Mouse (Mus musculus) midbrain, embryonic 11.5 days (tissue): ENCODE measurements at regions not wholly inside any gene's neighbourhood (a gene's known extent, or its start where the extent isn't known, plus 50 kb on each side); places are given as distances from the start of the nearest gene placed in this dataset.

Experiments used
- ATAC-seq: fragments of 200-750 bp; cut with Nextera tagmentation; 2 replicates; pipeline ENCODE4 v1.8.0; 2017; ENCODE audit warnings: moderate TSS enrichment, moderate library complexity; ENCODE audit not compliant: low FRiP score
- DNase-seq: peaks from one replicate; pipeline ENCODE4 v3.0.0; 2015; ENCODE audit warnings: low spot score; ENCODE audit errors: missing footprints
- H3K27ac ChIP-seq: fragments of 300-500 bp; sonication (generic); 2 replicates; pipeline ENCODE4 v1.5.1; 2014; ENCODE audit warnings: low read depth, low read length
- H3K27me3 ChIP-seq: fragments of 300-500 bp; sonication (generic); 2 replicates; pipeline ENCODE4 v1.6.1; 2014; ENCODE audit warnings: mild to moderate bottlenecking, low read length, moderate library complexity, mixed read lengths; ENCODE audit not compliant: control insufficient read depth, insufficient read depth
- H3K36me3 ChIP-seq: fragments of 300-500 bp; sonication (generic); 2 replicates; pipeline ENCODE4 v1.6.1; 2014; ENCODE audit warnings: mild to moderate bottlenecking, low read length, moderate library complexity, mixed read lengths; ENCODE audit not compliant: control insufficient read depth, insufficient read depth
- H3K4me1 ChIP-seq: fragments of 300-500 bp; sonication (generic); 2 replicates; pipeline ENCODE4 v1.6.1; 2014; ENCODE audit warnings: low read length; ENCODE audit not compliant: control insufficient read depth, insufficient read depth
- H3K4me2 ChIP-seq: fragments of 300-500 bp; sonication (generic); 2 replicates; pipeline ENCODE4 v1.6.1; 2014; ENCODE audit warnings: mild to moderate bottlenecking, moderate library complexity
- H3K4me3 ChIP-seq: fragments of 300-500 bp; sonication (generic); 2 replicates; pipeline ENCODE4 v1.5.1; 2014; ENCODE audit warnings: low read depth, low read length
- H3K9ac ChIP-seq: fragments of 300-500 bp; sonication (generic); 2 replicates; pipeline ENCODE4 v1.6.1; 2014; ENCODE audit warnings: low read length
- H3K9me3 ChIP-seq: fragments of 300-500 bp; sonication (generic); 2 replicates; pipeline ENCODE4 v1.6.1; 2016; ENCODE audit warnings: low read length; ENCODE audit not compliant: control insufficient read depth
- WGBS: fragments of 180-500 bp; shearing (Covaris S2); extraction: QIAGEN DNeasy Blood & Tissue Kit; methylation state at CpG from one replicate; pipeline ENCODE4 v1.1.7; 2014; 5-methylcytosine and 5-hydroxymethylcytosine counted together

DNA sequence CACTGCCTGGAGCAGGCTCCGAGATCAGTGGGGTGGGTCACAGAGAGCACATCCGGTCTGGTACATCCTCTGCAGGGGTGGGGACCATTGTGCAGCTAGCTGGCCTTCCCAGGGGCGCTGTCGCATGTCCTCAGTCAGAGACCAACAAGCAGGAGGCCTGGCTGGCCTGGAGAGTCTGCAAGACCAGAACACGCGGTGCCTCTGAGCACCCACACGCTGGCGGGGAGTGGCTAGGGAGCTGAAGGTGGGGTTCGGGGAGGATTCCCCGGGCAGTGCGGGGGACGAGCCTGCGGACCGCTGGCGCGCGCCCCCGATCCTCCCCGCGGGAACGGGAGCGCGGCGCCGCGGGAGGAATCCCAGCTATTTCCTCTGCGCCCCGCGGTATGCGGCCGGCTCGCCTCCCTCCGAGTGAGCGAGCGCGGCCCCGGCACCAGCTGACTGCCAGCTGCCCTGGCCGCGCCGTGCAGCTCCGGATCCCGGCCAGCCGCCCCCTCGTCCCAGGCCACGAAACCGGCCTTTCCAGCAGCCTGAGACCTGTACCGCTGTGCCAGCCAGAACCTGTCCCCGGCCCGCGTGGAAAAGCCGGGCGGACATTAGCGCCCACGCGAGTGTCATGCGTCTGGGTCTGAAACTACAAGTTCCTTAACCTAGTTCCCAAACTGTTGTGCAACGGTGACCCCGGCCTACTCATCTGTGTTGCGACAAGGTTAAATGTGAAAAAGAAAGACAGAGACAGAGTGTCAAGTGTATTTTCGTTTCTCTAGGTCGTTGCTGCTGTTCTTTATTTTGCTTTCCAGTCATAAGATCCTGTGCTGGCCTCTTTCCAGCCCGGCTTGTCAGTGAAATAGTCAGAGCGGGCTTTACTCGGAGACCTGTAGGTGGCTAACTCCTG, 61.2 kb downstream of the Pkdcc start:
- Histone ChIP-seq H3K9ac (peak overlapping the region; percentile 81), H3K4me2 (peak overlapping the region; percentile 79), H3K9me3 (no peaks in the 10 kb centered on the region), H3K4me3 (peak overlapping the region; percentile 47), H3K27me3 (peaks cover 15% of the 10 kb centered on the region), H3K4me1 (peaks cover 7% of the 10 kb centered on the region), H3K36me3 (no peaks in the 10 kb centered on the region), H3K27ac (peak overlapping the region; percentile 11; the same call in 1 of the 2 replicates)
- peak; percentile 84 for ATAC-seq
- DNase-seq, result peak; percentile 96
- 6% methylated on average over 60 of the region's 64 CpGs for WGBS

DNA sequence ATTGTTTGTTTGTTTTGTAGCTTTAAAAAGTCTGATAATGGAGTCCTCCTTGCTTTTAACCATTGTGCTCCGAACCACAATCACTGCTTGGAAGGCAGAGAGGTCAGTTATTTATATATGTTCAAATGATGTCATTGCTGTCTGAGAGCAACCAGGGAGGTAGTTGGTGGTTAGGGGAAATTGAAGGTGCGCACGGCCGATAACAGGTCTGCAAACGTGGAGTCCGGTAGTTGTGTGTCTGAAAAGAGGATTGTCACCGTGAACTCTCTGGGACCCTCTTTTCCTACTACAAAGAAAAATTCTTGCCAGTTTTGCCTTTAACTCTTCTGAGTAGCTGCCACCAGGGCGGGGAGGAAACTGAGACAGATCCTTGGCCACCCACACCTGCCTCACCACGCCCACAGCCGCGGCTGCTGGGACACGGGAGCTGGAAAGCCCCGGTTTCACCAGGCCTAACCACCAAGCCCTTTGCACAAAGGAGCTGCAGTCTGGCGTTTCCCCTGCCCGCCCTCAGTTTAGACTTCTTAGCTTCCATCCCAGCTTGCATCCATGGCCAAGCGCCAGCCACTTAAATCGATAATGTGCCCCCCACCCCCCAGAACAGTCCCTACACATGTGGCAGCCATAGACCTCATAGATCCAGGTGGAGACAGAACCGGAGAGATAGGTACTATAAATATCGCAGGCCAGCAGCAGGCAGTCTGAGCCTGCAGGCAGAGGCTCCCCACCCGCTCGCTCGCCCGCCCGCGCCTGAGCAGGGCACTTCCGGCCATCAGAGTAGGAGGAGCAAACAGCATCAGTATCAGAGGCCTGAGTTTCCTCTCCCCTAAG, 62.2 kb downstream of the Pkdcc start:
- H3K4me1 ChIP-seq, result peaks cover 7% of the 10 kb centered on the region
- 24% methylated on average over 26 of the region's 26 CpGs for WGBS
- no peaks in the 10 kb centered on the region for H3K9me3 ChIP-seq
- H3K4me3 ChIP-seq, result peak overlapping the region; percentile 13; the same call in 1 of the 2 replicates
- DNase-seq (peak; percentile 94), ATAC-seq (peak; percentile 68)
- peaks cover 15% of the 10 kb centered on the region for H3K27me3 ChIP-seq
- H3K36me3 ChIP-seq, result no peaks in the 10 kb centered on the region
- H3K9ac ChIP-seq, result peak overlapping the region; percentile 61
- peak overlapping the region; percentile 4; the same call in 1 of the 2 replicates for H3K27ac ChIP-seq
- peak overlapping the region; percentile 46 for H3K4me2 ChIP-seq

DNA sequence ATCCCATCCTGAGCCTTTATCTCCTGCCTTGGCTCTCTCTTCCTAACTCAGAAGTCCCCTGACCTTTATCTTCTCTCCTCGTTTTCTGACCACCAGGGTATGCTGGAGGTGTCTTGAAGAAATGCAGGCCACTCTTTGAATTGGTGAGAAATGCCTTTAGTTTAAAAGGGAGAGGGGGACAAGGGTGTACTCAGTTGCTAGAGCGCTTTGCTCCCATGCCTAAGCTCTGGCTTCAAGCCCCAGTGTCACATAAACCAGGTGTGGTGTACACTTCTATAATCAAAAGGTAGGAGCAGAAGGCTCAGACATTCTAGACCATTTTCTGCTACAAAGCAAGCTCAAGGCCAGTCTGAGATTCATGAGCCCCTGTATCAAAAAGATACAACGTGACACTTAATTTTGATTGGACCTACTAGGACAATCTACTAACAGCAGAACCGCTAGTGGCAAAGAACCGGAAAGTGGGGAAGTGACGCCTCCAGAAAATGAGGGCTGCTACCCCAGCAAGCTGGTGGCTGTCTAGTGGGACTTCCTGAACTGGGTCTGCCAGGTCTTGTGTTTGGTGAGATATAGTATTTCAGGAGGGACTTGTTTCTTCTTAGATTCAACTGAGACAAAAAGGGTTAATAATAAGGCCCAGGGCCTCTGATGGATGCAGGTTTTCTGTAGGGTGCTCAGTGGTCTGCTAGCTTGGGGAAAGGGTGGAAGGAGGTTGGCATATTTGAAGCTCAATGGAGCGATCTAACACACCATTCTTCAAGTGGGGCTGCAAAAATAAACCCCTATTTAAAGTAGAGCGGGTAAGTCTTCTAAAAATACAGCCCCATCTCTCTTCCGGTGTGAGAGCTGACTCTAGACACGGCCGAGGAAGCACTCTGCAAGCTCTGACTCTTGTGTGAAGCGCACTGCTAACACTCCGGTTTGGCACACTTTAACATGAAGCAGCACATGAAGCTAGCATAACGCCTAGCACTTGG, 63.1 kb downstream of the Pkdcc start:
- ATAC-seq (no peak), DNase-seq (no peak)
- no peak overlapping the region for H3K4me2 ChIP-seq
- H3K27me3 ChIP-seq, result peaks cover 8% of the 10 kb centered on the region
- H3K27ac ChIP-seq, result no peak overlapping the region; the same call in 1 of the 2 replicates
- WGBS, result 71% methylated on average over 14 of the region's 14 CpGs
- peak overlapping the region; percentile 61 for H3K9ac ChIP-seq
- no peaks in the 10 kb centered on the region for H3K36me3 ChIP-seq
- H3K4me1 ChIP-seq, result peaks cover 7% of the 10 kb centered on the region
- no peaks in the 10 kb centered on the region for H3K9me3 ChIP-seq
- no peak overlapping the region for H3K4me3 ChIP-seq

- Histone ChIP-seq H3K36me3 (no peaks in the 10 kb centered on the region), H3K9me3 (no peaks in the 10 kb centered on the region), H3K9ac (no peak overlapping the region), H3K4me2 (no peak overlapping the region), H3K4me1 (no peaks in the 10 kb centered on the region), H3K4me3 (no peak overlapping the region), H3K27ac (no peak overlapping the region), H3K27me3 (no peaks in the 10 kb centered on the region)
- WGBS, result 93% methylated on average over 3 of the region's 3 CpGs
- no peak for DNase-seq
- no peak for ATAC-seq
Observed at GRCm38 (mm10) chr17:83283328-83283727, 67.4 kb upstream of the Eml4 start.

DNA sequence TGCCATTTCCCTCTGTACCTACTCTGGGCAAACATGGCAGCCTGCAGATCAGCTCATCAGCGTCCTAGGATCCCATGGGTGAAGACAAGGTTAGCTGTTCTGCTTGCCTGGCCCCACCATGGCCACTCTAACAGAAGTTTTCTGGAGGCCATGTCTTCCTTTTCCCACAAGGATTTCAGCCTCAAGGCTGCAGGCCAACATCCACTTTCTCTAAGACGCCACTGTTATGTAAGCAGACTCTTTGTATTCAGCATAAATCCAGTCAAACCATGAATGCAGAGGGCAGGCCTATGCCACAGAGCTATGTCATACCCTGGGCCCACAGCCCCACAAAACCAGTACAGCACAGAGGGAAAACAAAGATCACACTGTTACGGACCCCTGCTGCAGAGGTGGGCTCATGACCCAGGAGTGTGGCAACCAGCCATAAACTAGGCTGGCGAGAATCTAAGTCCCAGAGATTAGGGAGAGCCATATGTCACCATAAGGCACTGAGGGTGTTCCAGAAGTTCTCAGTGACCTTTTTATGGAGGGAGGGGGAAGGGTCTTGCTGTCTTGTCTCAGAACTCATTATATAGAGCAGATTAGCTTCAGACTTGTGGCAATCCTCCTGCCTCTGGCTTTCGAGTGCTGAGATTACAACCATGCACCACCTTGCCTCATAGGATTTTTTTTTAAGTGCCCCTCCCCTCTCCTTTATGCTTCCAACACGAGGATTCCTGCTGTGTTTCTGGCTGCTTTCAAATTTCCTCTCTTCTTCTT, 63.2 kb upstream of the Eml4 start:
- Histone ChIP-seq H3K27ac (no peak overlapping the region), H3K36me3 (no peaks in the 10 kb centered on the region), H3K4me3 (no peak overlapping the region), H3K4me1 (no peaks in the 10 kb centered on the region), H3K27me3 (no peaks in the 10 kb centered on the region; the same call in 1 of the 2 replicates), H3K9me3 (no peaks in the 10 kb centered on the region), H3K9ac (no peak overlapping the region), H3K4me2 (no peak overlapping the region)
- DNase-seq (no peak), ATAC-seq (peak; percentile 87)
- 41% methylated on average over 6 of the region's 6 CpGs for WGBS

GRCm38 (mm10) chr17:83288143-83288492, 62.6 kb upstream of the Eml4 start:
- Histone ChIP-seq H3K27me3 (no peaks in the 10 kb centered on the region; the same call in 1 of the 2 replicates), H3K27ac (no peak overlapping the region), H3K9ac (no peak overlapping the region), H3K4me3 (no peak overlapping the region), H3K4me2 (no peak overlapping the region), H3K36me3 (no peaks in the 10 kb centered on the region), H3K9me3 (no peaks in the 10 kb centered on the region), H3K4me1 (no peaks in the 10 kb centered on the region)
- 27% methylated on average over 7 of the region's 7 CpGs for WGBS
- ATAC-seq (peak; percentile 60), DNase-seq (no peak)

DNA sequence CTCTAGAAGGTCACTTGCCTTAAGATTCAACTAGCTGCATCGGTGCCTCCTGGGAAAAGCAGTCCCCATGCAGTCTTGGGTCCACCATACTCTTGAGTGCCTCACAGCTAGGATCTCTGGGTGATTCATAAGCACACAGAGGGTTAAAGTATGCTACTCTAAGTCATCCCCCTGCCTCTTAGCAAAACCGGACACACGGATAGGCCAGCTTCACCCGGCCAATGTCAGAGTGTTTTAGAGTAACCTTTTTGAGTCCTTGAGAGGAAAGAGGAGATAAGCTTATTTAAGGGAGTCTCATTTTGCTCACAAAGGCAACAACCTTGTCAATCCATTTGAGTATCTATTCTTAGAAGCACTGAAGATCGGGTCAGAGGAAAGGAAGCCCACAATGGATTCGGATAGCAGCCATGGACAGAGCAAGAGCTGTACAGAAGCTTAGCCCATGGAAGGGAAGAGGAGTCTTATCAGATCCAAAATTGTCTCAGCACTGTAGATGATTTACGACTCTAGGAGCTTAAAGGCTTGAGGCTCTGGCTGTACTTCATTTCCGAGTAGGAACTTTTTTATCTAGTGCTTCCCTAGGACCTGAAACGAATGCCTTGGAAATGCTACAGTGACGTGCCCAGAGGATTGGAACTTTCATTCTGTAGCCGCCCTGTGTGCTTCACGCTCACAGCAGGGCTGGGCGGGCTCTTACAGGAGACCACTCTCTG, 55.0 kb upstream of the Eml4 start:
- Histone ChIP-seq H3K4me2 (no peak overlapping the region), H3K27me3 (no peaks in the 10 kb centered on the region), H3K9me3 (no peaks in the 10 kb centered on the region), H3K27ac (no peak overlapping the region), H3K4me1 (no peaks in the 10 kb centered on the region), H3K9ac (no peak overlapping the region), H3K36me3 (no peaks in the 10 kb centered on the region), H3K4me3 (no peak overlapping the region)
- DNase-seq (no peak), ATAC-seq (no peak)
- 84% methylated on average over 13 of the region's 13 CpGs for WGBS
